Mouse (Mus musculus) kidney, postnatal 0 days (tissue): ENCODE results near the gene Dnah7a. TPM values are rescaled to one million over a fixed set of nuclear protein-coding genes. Genes with fewer than 3 reads are reported as not detected.
"Not testable (repeated sequence)": the region's sequence is repeated elsewhere in the genome, so short reads cannot be mapped to it uniquely, and the experiment has no call there.

Experiments used
- ATAC-seq: fragments of 200-750 bp; cut with Nextera tagmentation; replicated peaks from 2 replicates; pipeline ENCODE4 v1.8.0; 2017; ENCODE audit warnings: low read depth, moderate number of reproducible peaks, moderate TSS enrichment, moderate library complexity; ENCODE audit not compliant: low FRiP score
- DNase-seq: peaks from one replicate; pipeline ENCODE4 v3.0.0-alpha.2; 2016; ENCODE audit warnings: low spot score
- H3K27ac ChIP-seq: fragments of 300-500 bp; sonication (generic); 2 replicates; pipeline ENCODE4 v1.5.1; 2014; ENCODE audit warnings: mild to moderate bottlenecking
- H3K27me3 ChIP-seq: fragments of 300-500 bp; sonication (generic); 2 replicates; pipeline ENCODE4 v1.6.1; 2014; ENCODE audit warnings: low read length, mixed read lengths; ENCODE audit not compliant: insufficient read depth
- H3K36me3 ChIP-seq: fragments of 300-500 bp; sonication (generic); 2 replicates; pipeline ENCODE4 v1.6.1; 2014; ENCODE audit warnings: low read length, mixed read lengths; ENCODE audit not compliant: insufficient read depth
- H3K4me1 ChIP-seq: fragments of 300-500 bp; sonication (generic); replicated peaks from 2 replicates; pipeline ENCODE4 v1.6.1; 2014; ENCODE audit warnings: antibody characterized with exemption, low read length, mixed read lengths; ENCODE audit not compliant: insufficient read depth
- H3K4me2 ChIP-seq: fragments of 300-500 bp; sonication (generic); 2 replicates; pipeline ENCODE4 v1.6.1; 2014; ENCODE audit warnings: mild to moderate bottlenecking, low read length, moderate library complexity, mixed read lengths
- H3K4me3 ChIP-seq: fragments of 300-500 bp; sonication (generic); replicated peaks from 2 replicates; pipeline ENCODE4 v1.5.1; 2014; ENCODE audit warnings: low read depth, low read length
- H3K9ac ChIP-seq: fragments of 300-500 bp; sonication (generic); 2 replicates; pipeline ENCODE4 v1.6.1; 2014; ENCODE audit warnings: low read depth, low read length
- H3K9me3 ChIP-seq: fragments of 300-500 bp; sonication (generic); replicated peaks from 2 replicates; pipeline ENCODE4 v1.6.1; 2016; ENCODE audit warnings: low read length, inconsistent platforms, mixed read lengths
- CTCF ChIP-seq: IDR thresholded peaks from 2 replicates; pipeline ENCODE4 v1.5.1; 2016; ENCODE audit warnings: antibody characterized with exemption, low read depth, mild to moderate bottlenecking, moderate library complexity
- WGBS: fragments of 180-500 bp; shearing (Covaris S2); extraction: QIAGEN DNeasy Blood & Tissue Kit; methylation state at CpG from one replicate; pipeline ENCODE4 v1.1.7; 2014; 5-methylcytosine and 5-hydroxymethylcytosine counted together
- polyA plus RNA-seq: library from polyadenylated mRNA; unstranded; fragments of >200 nt; fragmentation: Nextera tagmentation; extraction: Ambion mirVana; gene quantifications from 2 replicates; pipeline ENCODE4 v1.2.1, GENCODE M21; 2015

Dnah7a gene
- polyA plus RNA-seq, 1 experiment from 2014 or later, result 0.55 TPM

DNA sequence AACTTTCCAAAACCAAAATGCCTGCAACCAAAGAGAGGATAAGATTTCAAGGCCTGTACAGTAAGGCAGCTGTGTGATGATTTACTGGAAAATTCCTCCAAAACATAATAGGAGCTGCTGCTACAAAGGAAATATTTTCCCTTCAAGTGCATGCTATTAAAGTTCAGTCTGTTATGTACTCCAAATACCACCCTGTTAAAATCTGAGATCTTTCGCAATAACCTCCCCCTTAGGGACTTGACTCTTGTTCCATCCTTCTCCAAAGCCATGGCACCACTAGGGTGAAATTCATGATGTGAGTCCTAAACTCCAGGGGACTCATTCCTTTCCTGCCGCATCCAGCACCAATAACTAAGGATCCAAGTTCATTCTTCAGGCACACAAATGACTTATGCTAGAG is 20.3 kb upstream of the Dnah7a start:
- Histone ChIP-seq H3K9me3 (no peaks in the 10 kb centered on the region), H3K27me3 (no peaks in the 10 kb centered on the region), H3K27ac (no peak overlapping the region), H3K9ac (no peak overlapping the region), H3K4me1 (no peaks in the 10 kb centered on the region), H3K36me3 (no peaks in the 10 kb centered on the region), H3K4me2 (no peak overlapping the region), H3K4me3 (no peak overlapping the region)
- 98% methylated on average over 2 of the region's 2 CpGs for WGBS
- ATAC-seq (no peak), DNase-seq (no peak)
- no peak for TF ChIP-seq CTCF

GRCm38 (mm10) chr1:53721353-53721752 is 14.8 kb upstream of the Dnah7a start:
- no peak for DNase-seq
- Histone ChIP-seq H3K27ac (no peak overlapping the region), H3K4me3 (no peak overlapping the region), H3K4me1 (no peaks in the 10 kb centered on the region), H3K36me3 (no peaks in the 10 kb centered on the region), H3K4me2 (no peak overlapping the region), H3K9ac (no peak overlapping the region), H3K9me3 (no peaks in the 10 kb centered on the region), H3K27me3 (no peaks in the 10 kb centered on the region)
- TF ChIP-seq CTCF, result no peak
- ATAC-seq, result no peak

GRCm38 (mm10) chr1:53720601-53721351 is 14.2 kb upstream of the Dnah7a start:
- H3K4me1 ChIP-seq, result no peaks in the 10 kb centered on the region
- no peak overlapping the region for H3K27ac ChIP-seq
- H3K9ac ChIP-seq, result no peak overlapping the region
- no peak for TF ChIP-seq CTCF
- no peaks in the 10 kb centered on the region for H3K36me3 ChIP-seq
- H3K9me3 ChIP-seq, result no peaks in the 10 kb centered on the region
- no peaks in the 10 kb centered on the region for H3K27me3 ChIP-seq
- ATAC-seq (no peak), DNase-seq (no peak)
- no peak overlapping the region for H3K4me2 ChIP-seq
- WGBS, result 28% methylated on average over 5 of the region's 5 CpGs
- H3K4me3 ChIP-seq, result no peak overlapping the region

- no peak for ATAC-seq
- Histone ChIP-seq H3K27ac (no peak overlapping the region), H3K4me2 (no peak overlapping the region), H3K4me3 (no peak overlapping the region), H3K9me3 (no peaks in the 10 kb centered on the region), H3K36me3 (no peaks in the 10 kb centered on the region), H3K9ac (no peak overlapping the region), H3K27me3 (no peaks in the 10 kb centered on the region), H3K4me1 (no peaks in the 10 kb centered on the region)
- TF ChIP-seq CTCF, result no peak
- 74% methylated on average over 1 of the region's 1 CpGs for WGBS
- no peak for DNase-seq
Observed at GRCm38 (mm10) chr1:53715966-53716515, 9.5 kb upstream of the Dnah7a start.

- ATAC-seq, result no peak
- 2% methylated on average over 4 of the region's 4 CpGs for WGBS
- peak; percentile 90 for DNase-seq
Observed at GRCm38 (mm10) chr1:53715446-53715845, 8.9 kb upstream of the Dnah7a start.

DNA sequence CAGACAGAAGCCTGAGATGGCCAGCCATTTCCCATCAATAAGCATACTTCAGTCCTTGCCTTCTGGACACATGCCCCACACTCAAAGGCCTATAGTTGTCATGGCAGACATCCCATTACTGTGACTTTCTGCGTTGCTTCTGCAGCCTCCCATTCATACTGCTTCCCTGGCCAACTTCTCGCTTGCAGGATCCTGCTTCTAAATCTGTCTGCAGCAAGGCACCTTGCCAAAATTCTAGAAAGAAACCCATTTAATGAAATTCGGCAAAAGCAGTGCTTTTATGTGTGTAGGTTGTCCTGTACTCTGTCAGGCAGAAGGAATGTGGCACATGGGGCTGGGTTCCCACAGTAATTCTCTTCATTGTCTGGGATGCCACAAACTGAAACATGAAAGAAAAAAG is 6.8 kb upstream of the Dnah7a start:
- not testable (repeated sequence) for H3K4me3 ChIP-seq, H3K27me3 ChIP-seq, H3K4me1 ChIP-seq, DNase-seq, H3K9ac ChIP-seq, ATAC-seq, H3K36me3 ChIP-seq, H3K4me2 ChIP-seq, H3K9me3 ChIP-seq, H3K27ac ChIP-seq
- WGBS, result 53% methylated on average over 2 of the region's 3 CpGs

More at GRCm38 (mm10) chr1:53715446-53715845, 8.9 kb upstream of the Dnah7a start:
- Histone ChIP-seq H3K4me2 (no peak overlapping the region), H3K4me3 (no peak overlapping the region), H3K9me3 (no peaks in the 10 kb centered on the region), H3K9ac (no peak overlapping the region), H3K27ac (no peak overlapping the region), H3K27me3 (no peaks in the 10 kb centered on the region), H3K36me3 (no peaks in the 10 kb centered on the region), H3K4me1 (no peaks in the 10 kb centered on the region)
- TF ChIP-seq CTCF, result peak; percentile 90
